Mouse (Mus musculus) cerebellum, adult 2 months (tissue): ENCODE data around the gene Klk1b5.

Experiments
- CTCF ChIP-seq: fragments of 200-500 bp; IDR thresholded peaks from 2 replicates; pipeline ENCODE4 v1.5.1; 2011; ENCODE audit warnings: low read depth, mild to moderate bottlenecking, control low read depth, low read length, moderate library complexity, borderline replicate concordance; ENCODE audit not compliant: insufficient read depth
- POLR2A ChIP-seq: fragments of 200-500 bp; IDR thresholded peaks from 2 replicates; pipeline ENCODE4 v1.6.1; 2011; ENCODE audit warnings: low read length, control low read depth, borderline replicate concordance; ENCODE audit not compliant: insufficient read depth

DNA sequence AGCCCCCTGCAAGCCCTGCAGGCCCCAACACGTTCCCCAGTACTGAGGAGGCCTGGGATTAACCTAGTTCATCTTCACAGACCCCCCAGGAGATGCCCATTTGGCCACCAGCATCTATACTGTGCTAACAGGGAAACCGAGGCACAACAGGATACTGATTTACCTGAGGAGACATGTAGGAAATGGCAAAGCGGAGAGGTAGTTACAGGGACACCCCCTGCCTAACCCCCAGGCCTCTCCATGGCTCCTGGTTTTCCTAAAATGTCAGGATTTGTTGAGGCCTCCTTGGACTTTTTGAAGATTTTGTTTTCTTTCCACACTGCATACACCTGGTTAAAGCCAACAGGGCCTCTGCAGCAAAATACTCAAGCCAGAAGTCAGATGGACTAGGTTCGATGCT, 41.5 kb downstream of the Klk1b5 start, which contains the start of gene Acp4:
- no peak for TF ChIP-seq CTCF
- no peak for TF ChIP-seq POLR2A
